Mouse (Mus musculus) liver, embryonic 11.5 days (tissue): ENCODE measurements around the gene Ccdc148. TPM values are rescaled to one million over a fixed set of nuclear protein-coding genes. Genes with fewer than 3 reads are reported as not detected.
A peak's percentile ranks its signal among the peaks of the same experiment; 100 is the strongest.

ENCODE experiments used
- ATAC-seq: fragments of 200-750 bp; cut with Nextera tagmentation; replicated peaks from 2 replicates; pipeline ENCODE4 v1.8.0; 2017; ENCODE audit warnings: moderate number of reproducible peaks, mild to moderate bottlenecking, moderate TSS enrichment, moderate library complexity; ENCODE audit not compliant: low FRiP score
- DNase-seq: peaks from one replicate; pipeline ENCODE4 v3.0.0-alpha.2; 2017; ENCODE audit warnings: low spot score
- H3K27ac ChIP-seq: fragments of 300-500 bp; sonication (generic); 2 replicates; pipeline ENCODE4 v1.5.1; 2014; ENCODE audit warnings: mild to moderate bottlenecking, low read depth, low read length, control low read depth
- H3K27me3 ChIP-seq: fragments of 300-500 bp; sonication (generic); replicated peaks from 2 replicates; pipeline ENCODE4 v1.6.1; 2014; ENCODE audit warnings: low read length, mixed read lengths; ENCODE audit not compliant: control insufficient read depth, insufficient read depth
- H3K36me3 ChIP-seq: fragments of 300-500 bp; sonication (generic); 2 replicates; pipeline ENCODE4 v1.6.1; 2014; ENCODE audit warnings: mild to moderate bottlenecking, low read length, moderate library complexity, mixed read lengths; ENCODE audit not compliant: control insufficient read depth, insufficient read depth
- H3K4me1 ChIP-seq: fragments of 300-500 bp; sonication (generic); replicated peaks from 2 replicates; pipeline ENCODE4 v1.6.1; 2014; ENCODE audit warnings: low read length, mixed read lengths; ENCODE audit not compliant: control insufficient read depth, insufficient read depth
- H3K4me2 ChIP-seq: fragments of 300-500 bp; sonication (generic); 2 replicates; pipeline ENCODE4 v1.6.1; 2014; ENCODE audit warnings: mild to moderate bottlenecking, control low read depth, moderate library complexity
- H3K4me3 ChIP-seq: fragments of 300-500 bp; sonication (generic); 2 replicates; pipeline ENCODE4 v1.5.1; 2014; ENCODE audit warnings: low read depth, low read length, control low read depth
- H3K9ac ChIP-seq: fragments of 300-500 bp; sonication (generic); 2 replicates; pipeline ENCODE4 v1.6.1; 2014; ENCODE audit warnings: low read depth, low read length, control low read depth
- H3K9me3 ChIP-seq: fragments of 300-500 bp; sonication (generic); 2 replicates; pipeline ENCODE4 v1.6.1; 2016; ENCODE audit warnings: low read length, inconsistent platforms, mixed read lengths; ENCODE audit not compliant: control insufficient read depth
- WGBS: fragments of 180-500 bp; shearing (Covaris S2); extraction: QIAGEN DNeasy Blood & Tissue Kit; methylation state at CpG from one replicate; pipeline ENCODE4 v1.1.7; 2014; 5-methylcytosine and 5-hydroxymethylcytosine counted together
- polyA plus RNA-seq: library from polyadenylated mRNA; unstranded; fragments of >200 nt; fragmentation: Nextera tagmentation; extraction: Ambion mirVana; gene quantifications from 2 replicates; pipeline ENCODE4 v1.2.1, GENCODE M21; 2014

Ccdc148 gene
- polyA plus RNA-seq, 1 experiment from 2014 or later = 0.32 TPM

GRCm38 (mm10) chr2:59170593-59170992, 10.1 kb upstream of the Ccdc148 start:
- Histone ChIP-seq H3K27me3 (no peaks in the 10 kb centered on the region), H3K27ac (no peak overlapping the region), H3K9me3 (no peaks in the 10 kb centered on the region), H3K4me1 (peaks cover 13% of the 10 kb centered on the region), H3K4me2 (no peak overlapping the region), H3K9ac (no peak overlapping the region), H3K4me3 (no peak overlapping the region), H3K36me3 (no peaks in the 10 kb centered on the region)
- ATAC-seq = no peak
- DNase-seq = no peak
- 94% methylated on average over 5 of the region's 5 CpGs for WGBS

GRCm38 (mm10) chr2:59170208-59170589, 9.7 kb upstream of the Ccdc148 start:
- Histone ChIP-seq H3K27ac (no peak overlapping the region), H3K27me3 (no peaks in the 10 kb centered on the region), H3K36me3 (no peaks in the 10 kb centered on the region), H3K9ac (no peak overlapping the region), H3K4me1 (peaks cover 12% of the 10 kb centered on the region), H3K4me2 (no peak overlapping the region), H3K4me3 (no peak overlapping the region), H3K9me3 (no peaks in the 10 kb centered on the region)
- 65% methylated on average over 3 of the region's 3 CpGs for WGBS
- ATAC-seq (no peak), DNase-seq (no peak)

GRCm38 (mm10) chr2:59169572-59170207, 9.2 kb upstream of the Ccdc148 start:
- DNase-seq (no peak), ATAC-seq (no peak)
- WGBS = 70% methylated on average over 9 of the region's 9 CpGs
- Histone ChIP-seq H3K4me2 (no peak overlapping the region), H3K27ac (no peak overlapping the region), H3K9me3 (no peaks in the 10 kb centered on the region), H3K27me3 (no peaks in the 10 kb centered on the region), H3K4me1 (peaks cover 10% of the 10 kb centered on the region), H3K36me3 (no peaks in the 10 kb centered on the region), H3K9ac (no peak overlapping the region), H3K4me3 (no peak overlapping the region)

DNA sequence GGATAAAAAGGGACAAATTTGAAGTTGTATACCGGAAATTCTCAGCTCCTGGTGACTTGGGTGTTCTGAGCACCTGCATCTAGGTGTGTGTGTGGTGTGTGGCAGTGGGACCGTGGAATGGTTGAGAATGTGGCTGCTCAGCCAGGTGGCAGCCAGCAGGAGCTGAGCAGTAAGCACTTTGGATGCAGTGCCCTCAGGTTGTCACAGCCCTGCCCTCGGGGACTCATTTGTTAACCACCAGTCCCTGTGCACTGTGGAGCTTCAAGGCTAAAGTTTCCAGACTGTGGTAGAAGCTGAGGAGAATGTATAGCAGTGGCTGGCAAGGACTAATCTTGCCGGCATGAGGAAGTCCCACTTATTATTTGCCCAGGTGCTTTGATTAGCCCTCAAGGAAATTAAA, 7.3 kb upstream of the Ccdc148 start:
- Histone ChIP-seq H3K27ac (no peak overlapping the region), H3K4me3 (no peak overlapping the region), H3K9me3 (no peaks in the 10 kb centered on the region), H3K4me1 (peaks cover 13% of the 10 kb centered on the region), H3K4me2 (no peak overlapping the region), H3K9ac (no peak overlapping the region), H3K36me3 (no peaks in the 10 kb centered on the region), H3K27me3 (no peaks in the 10 kb centered on the region)
- DNase-seq = no peak
- no peak for ATAC-seq
- 72% methylated on average over 4 of the region's 4 CpGs for WGBS

DNA sequence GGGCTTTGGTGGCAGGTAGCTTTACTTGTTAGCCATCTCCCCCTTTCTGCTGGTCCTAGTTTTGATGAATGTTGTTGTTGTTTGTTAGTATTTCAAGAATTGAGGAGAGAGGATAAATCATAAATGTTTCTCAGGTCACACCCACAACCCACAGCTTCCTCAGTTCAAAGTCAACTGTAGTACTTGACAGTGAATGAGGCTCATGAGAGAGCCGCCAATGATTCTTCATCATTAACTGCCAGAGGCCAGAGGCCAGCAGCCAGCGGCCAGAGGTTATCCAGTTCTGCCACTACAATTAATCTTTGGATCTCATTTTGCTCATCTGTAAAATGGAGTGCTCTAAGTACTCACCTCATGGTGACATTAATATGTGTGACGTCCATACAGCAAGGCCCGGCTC, 6.5 kb upstream of the Ccdc148 start:
- DNase-seq = no peak
- Histone ChIP-seq H3K4me1 (peaks cover 17% of the 10 kb centered on the region), H3K9ac (no peak overlapping the region), H3K4me3 (no peak overlapping the region), H3K27me3 (no peaks in the 10 kb centered on the region), H3K4me2 (no peak overlapping the region), H3K27ac (no peak overlapping the region), H3K9me3 (no peaks in the 10 kb centered on the region), H3K36me3 (no peaks in the 10 kb centered on the region)
- WGBS = 76% methylated on average over 4 of the region's 4 CpGs
- no peak for ATAC-seq

GRCm38 (mm10) chr2:59162285-59162600, 1.8 kb upstream of the Ccdc148 start:
- ATAC-seq (no peak), DNase-seq (no peak)
- no peaks in the 10 kb centered on the region for H3K9me3 ChIP-seq
- H3K9ac ChIP-seq = peak overlapping the region; percentile 87
- 40% methylated on average over 8 of the region's 8 CpGs for WGBS
- no peaks in the 10 kb centered on the region for H3K36me3 ChIP-seq
- peak overlapping the region; percentile 88 for H3K4me3 ChIP-seq
- H3K27ac ChIP-seq = no peak overlapping the region
- H3K4me2 ChIP-seq = peak overlapping the region; percentile 82
- H3K27me3 ChIP-seq = no peaks in the 10 kb centered on the region
- H3K4me1 ChIP-seq = peaks cover 7% of the 10 kb centered on the region

DNA sequence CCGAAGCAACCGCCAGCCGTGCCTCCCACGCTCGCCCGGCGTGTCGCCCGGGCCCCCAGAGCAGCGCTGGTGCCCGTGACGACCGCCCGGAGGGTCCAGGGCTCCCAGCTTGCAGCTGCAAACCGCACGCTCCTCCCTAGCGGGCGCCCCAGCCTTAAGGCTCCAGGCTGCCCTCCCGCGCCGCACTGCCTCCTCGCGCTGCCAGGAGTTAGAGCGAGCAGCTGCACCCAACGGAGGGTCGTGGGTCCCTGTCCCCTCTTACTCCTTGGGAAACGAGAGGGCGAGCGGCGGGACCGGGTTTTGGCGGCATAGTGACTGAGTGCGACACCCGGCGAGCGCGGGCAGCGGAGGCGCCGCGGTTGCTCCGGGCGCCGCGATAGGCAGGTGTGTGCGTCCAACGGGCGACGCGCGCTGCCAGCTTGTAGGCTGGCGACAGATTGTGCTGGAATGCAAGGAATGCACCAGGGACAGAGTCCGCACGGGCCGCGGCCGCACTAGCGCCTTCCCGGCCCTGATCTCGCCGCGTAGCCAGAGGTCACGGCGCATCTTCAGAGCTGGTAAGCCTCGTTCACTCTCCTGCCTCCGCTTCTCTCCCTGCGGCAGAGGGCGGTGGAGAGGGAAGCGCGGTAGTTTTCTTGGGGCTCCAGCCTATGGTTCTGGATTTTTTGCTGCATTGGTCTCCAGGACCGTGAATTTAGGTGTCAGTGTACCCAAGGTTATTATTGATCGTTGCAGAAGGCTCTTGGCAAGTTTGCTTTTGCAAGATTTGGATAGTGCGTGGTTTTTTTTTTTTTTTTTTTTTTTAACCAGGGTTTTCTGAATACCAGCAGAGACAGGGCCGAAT, 1.2 kb upstream of the Ccdc148 start:
- no peaks in the 10 kb centered on the region for H3K36me3 ChIP-seq
- no peaks in the 10 kb centered on the region for H3K27me3 ChIP-seq
- 1% methylated on average over 74 of the region's 74 CpGs for WGBS
- peak overlapping the region; percentile 78 for H3K27ac ChIP-seq
- peaks cover 7% of the 10 kb centered on the region for H3K4me1 ChIP-seq
- H3K9ac ChIP-seq = peak overlapping the region; percentile 87
- ATAC-seq = peak; percentile 61
- DNase-seq = peak; percentile 74
- H3K9me3 ChIP-seq = no peaks in the 10 kb centered on the region
- peak overlapping the region; percentile 82 for H3K4me2 ChIP-seq
- H3K4me3 ChIP-seq = peak overlapping the region; percentile 88

- no peak for DNase-seq
- under 1% methylated on average over 51 of the region's 58 CpGs for WGBS
- Histone ChIP-seq H3K36me3 (no peaks in the 10 kb centered on the region), H3K4me1 (peaks cover 7% of the 10 kb centered on the region), H3K9ac (peak overlapping the region; percentile 87), H3K9me3 (no peaks in the 10 kb centered on the region), H3K4me2 (peak overlapping the region; percentile 82), H3K27me3 (no peaks in the 10 kb centered on the region), H3K4me3 (peak overlapping the region; percentile 88), H3K27ac (peak overlapping the region; percentile 78)
- peak; percentile 46 for ATAC-seq
Observed at GRCm38 (mm10) chr2:59161021-59161440, 548 bp upstream of the Ccdc148 start.
